Mouse (Mus musculus): ENCODE data around the gene Mtss1l.

Gene Mtss1l

GRCm38 (mm10) chr8:110738591-110739195 is 17.4 kb downstream of the Mtss1l start:
- DNase-seq (ENCODE audit: low read depth, low spot score), result no peak

GRCm38 (mm10) chr8:110740629-110741175 is 19.4 kb downstream of the Mtss1l start:
- DNase-seq (ENCODE audit: low read depth, low spot score), result no peak

GRCm38 (mm10) chr8:110741816-110742451 is 20.7 kb downstream of the Mtss1l start:
- DNase-seq (ENCODE audit: low read depth, low spot score), result no peak

- no peak for DNase-seq (ENCODE audit: low read depth, low spot score)
Observed at GRCm38 (mm10) chr8:110742452-110742818, 21.2 kb downstream of the Mtss1l start.

- no peak for DNase-seq (ENCODE audit: low read depth, low spot score)
Observed at GRCm38 (mm10) chr8:110745162-110745561, 23.9 kb downstream of the Mtss1l start.

- no peak for DNase-seq (ENCODE audit: low read depth, low spot score)
Observed at GRCm38 (mm10) chr8:110746661-110747060, 25.4 kb downstream of the Mtss1l start.

GRCm38 (mm10) chr8:110749500-110750170 is 28.4 kb downstream of the Mtss1l start:
- peak; percentile 57 for DNase-seq (ENCODE audit: low read depth, low spot score)

- no peak for DNase-seq (ENCODE audit: low read depth, low spot score)
Observed at GRCm38 (mm10) chr8:110750269-110750668, 29.0 kb downstream of the Mtss1l start.

GRCm38 (mm10) chr8:110751490-110751889 is 30.2 kb downstream of the Mtss1l start:
- no peak for DNase-seq (ENCODE audit: low read depth, low spot score)

GRCm38 (mm10) chr8:110754713-110755112 is 33.4 kb downstream of the Mtss1l start:
- no peak for DNase-seq (ENCODE audit: low read depth, low spot score)

- no peak for DNase-seq (ENCODE audit: low read depth, low spot score)
Observed at GRCm38 (mm10) chr8:110755511-110756170, 34.4 kb downstream of the Mtss1l start.

GRCm38 (mm10) chr8:110756196-110756595 is 34.9 kb downstream of the Mtss1l start:
- no peak for DNase-seq (ENCODE audit: low read depth, low spot score)

GRCm38 (mm10) chr8:110760280-110760940 is 39.1 kb downstream of the Mtss1l start:
- no peak for DNase-seq (ENCODE audit: low read depth, low spot score)

GRCm38 (mm10) chr8:110761185-110761584 is 39.9 kb downstream of the Mtss1l start:
- no peak for DNase-seq (ENCODE audit: low read depth, low spot score)

- DNase-seq (ENCODE audit: low read depth, low spot score), result no peak
Observed at GRCm38 (mm10) chr8:110761988-110762387, 40.7 kb downstream of the Mtss1l start.

- no peak for DNase-seq (ENCODE audit: low read depth, low spot score)
Observed at GRCm38 (mm10) chr8:110764671-110765070, 43.4 kb downstream of the Mtss1l start.

GRCm38 (mm10) chr8:110767261-110767660 is 46.0 kb downstream of the Mtss1l start:
- DNase-seq (ENCODE audit: low read depth, low spot score), result no peak

GRCm38 (mm10) chr8:110772452-110772851 is 51.2 kb downstream of the Mtss1l start:
- DNase-seq (ENCODE audit: low read depth, low spot score), result no peak

- no peak for DNase-seq (ENCODE audit: low read depth, low spot score)
Observed at GRCm38 (mm10) chr8:110774047-110774446, 52.8 kb downstream of the Mtss1l start.

GRCm38 (mm10) chr8:110774725-110775124 is 53.4 kb downstream of the Mtss1l start:
- DNase-seq (ENCODE audit: low read depth, low spot score), result no peak

- DNase-seq (ENCODE audit: low read depth, low spot score), result no peak
Observed at GRCm38 (mm10) chr8:110775316-110775715, 54.0 kb downstream of the Mtss1l start.

GRCm38 (mm10) chr8:110775721-110776120 is 54.4 kb downstream of the Mtss1l start:
- no peak for DNase-seq (ENCODE audit: low read depth, low spot score)
